Mouse (Mus musculus) heart, postnatal 10 days (tissue): ENCODE data around the gene Tenm4. TPM values are rescaled to one million over a fixed set of nuclear protein-coding genes. Genes with fewer than 3 reads are reported as not detected.

ENCODE experiments used
- DNase-seq, 2 experiments: peaks; one replicate each; pipeline ENCODE4 v3.0.0; 2021
- intact Hi-C: fragments of 180-260 bp; cut with DNase I; formaldehyde crosslinking; loops from one replicate; pipeline ENCODE4 v1.15.1; 2025
- total RNA-seq, 2 experiments: library from RNA; stranded (reverse); gene quantifications; 2 replicates each; pipeline ENCODE4 v1.2.3; 2021

The Tenm4 gene
- total RNA-seq, 2 experiments from 2014 or later, result 4.2 to 5.0 TPM

DNA sequence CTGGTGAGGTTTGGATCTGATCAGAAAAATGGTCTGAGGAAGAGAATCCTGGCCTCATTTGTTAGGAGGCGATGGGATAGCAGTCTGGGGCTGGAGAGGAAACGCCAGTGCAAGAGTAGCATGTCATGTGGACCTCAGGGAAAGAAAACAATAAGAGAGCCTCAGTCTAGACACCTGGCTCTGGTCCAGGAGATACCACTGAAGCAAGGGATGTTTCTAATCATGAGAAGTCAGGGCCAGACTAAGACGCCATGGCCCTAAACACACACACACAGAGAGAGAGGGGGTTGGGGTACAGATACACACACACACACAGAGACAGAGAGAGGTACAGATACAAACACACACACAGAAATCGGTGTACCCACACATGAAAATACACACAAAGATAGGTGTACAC is 689.6 kb downstream of the Tenm4 start:
- intact Hi-C loops, result no loop called here
- DNase-seq, result peak; percentile 36 to 37

DNA sequence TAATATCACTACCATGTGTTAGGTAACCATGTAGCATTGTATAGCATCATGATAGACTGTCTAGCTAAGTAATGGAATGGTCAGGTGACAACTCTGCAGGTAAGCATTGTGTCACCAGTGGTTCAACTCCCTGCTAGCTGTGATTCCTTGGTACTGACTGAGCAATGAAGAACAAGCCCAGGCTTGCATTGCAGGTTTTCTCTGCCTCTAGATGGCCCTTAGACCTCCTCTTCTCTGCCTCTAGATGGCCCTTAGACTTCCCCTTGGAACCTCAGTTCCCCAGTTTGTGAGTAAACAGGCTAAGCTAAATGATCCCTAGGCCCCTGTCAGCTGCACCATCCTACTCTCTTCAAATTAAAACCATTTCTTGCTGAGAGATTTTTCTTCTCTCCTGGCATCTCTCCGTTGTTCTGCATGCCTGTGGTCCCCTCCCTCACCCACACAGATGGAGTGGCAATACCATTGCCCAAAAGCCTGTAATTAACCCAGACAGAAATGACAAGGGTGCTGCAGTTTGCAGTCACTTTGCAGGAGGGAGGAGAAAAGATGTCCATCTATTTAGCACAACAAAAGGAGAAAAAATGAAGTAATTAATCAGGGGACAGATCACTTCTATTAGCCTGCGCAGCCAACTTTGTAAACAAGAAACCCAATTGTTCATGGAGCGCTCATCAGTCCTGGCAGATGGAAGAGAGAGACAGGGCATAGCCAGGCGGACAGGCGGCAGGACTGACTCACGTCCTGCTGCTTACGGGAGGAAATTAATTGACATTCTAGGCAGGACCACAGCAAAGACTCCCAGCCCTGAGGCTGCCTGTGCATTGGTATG is 694.1 kb downstream of the Tenm4 start:
- DNase-seq, result no peak
- intact Hi-C loops, result no loop called here

- intact Hi-C loops, result no loop called here
- no peak for DNase-seq
These were observed 698.2 kb downstream of the Tenm4 start for GRCm38 (mm10) chr7:96869079-96869810.

DNA sequence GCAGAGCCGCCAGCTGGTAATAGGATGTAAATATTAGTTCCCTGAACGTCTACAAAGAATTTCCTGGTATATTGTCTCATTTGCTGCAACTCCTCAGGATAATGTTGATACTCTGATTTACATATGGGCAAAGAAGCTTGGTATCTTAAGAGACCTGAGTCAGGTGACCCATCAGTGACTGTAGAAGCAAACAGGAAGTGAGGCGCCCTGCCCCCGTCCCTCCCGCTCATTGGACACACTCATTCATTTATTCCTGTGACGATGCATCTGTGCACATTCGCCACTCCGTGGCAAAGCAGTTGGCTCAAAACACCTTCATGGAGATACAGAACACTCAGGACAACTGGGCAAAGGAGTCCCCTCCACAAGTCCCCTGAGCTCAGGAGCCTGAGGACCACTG is 699.4 kb downstream of the Tenm4 start:
- intact Hi-C loops, result no loop called here
- no peak for DNase-seq

DNA sequence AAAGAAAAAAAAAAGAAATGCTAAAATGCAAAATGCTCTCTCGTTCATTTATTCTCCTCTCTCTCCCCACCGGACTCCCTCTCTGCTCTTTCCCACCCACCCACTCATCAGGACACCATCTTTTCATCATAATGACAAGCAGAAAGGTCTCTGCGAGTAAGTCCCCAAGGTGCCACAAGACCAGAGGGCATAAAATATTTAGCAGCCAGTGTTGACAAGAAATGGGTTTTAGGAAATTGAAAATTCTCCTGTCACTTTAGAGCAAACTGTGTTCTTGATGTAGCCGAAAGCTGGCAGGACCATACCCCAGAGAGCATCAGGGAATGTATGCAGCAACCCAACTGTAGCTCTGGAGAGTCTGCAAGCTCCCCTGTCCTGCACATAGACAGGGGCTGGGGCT is 700.0 kb downstream of the Tenm4 start:
- DNase-seq, result no peak
- intact Hi-C loops, result no loop called here

- DNase-seq, result no peak
- intact Hi-C loops, result no loop called here
These were observed 707.6 kb downstream of the Tenm4 start for GRCm38 (mm10) chr7:96878511-96879276.

GRCm38 (mm10) chr7:96879593-96879992 is 708.5 kb downstream of the Tenm4 start:
- intact Hi-C loops, result no loop called here
- no peak for DNase-seq

DNA sequence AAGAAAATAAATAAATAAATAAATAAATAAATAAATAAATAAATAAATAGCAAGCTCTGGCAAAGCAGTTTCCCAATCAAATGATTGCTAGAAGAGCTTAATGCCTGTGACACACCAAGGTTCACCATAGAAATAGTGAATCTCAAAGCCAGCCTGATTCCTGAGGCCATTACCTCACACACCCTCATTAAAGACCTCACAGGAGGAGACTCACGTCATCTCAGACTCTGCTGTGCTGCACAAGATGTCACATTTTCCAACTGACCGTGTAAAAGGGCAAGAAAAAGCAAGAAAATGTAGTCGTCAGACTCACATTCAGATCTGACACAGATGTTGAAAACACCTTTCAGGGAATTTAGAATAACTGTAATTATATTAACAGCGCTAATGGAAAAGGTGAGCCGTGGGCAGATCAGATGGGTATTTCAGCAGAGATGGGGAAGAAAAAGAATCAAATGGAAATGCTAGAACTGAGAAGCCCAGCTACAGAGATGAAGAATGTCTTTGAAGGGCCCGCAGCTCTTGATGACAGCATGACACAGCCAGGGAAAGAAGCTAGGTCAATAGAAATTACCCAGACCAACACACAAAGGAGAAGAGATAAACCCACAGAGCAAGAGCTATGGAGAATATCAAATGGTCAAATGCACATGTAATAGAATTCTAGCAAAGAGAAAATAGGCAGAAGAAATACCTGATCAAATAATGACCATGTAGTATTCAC is 709.3 kb downstream of the Tenm4 start:
- intact Hi-C loops, result no loop called here
- DNase-seq, result no peak

GRCm38 (mm10) chr7:96883297-96883696 is 712.3 kb downstream of the Tenm4 start:
- intact Hi-C loops, result no loop called here

DNA sequence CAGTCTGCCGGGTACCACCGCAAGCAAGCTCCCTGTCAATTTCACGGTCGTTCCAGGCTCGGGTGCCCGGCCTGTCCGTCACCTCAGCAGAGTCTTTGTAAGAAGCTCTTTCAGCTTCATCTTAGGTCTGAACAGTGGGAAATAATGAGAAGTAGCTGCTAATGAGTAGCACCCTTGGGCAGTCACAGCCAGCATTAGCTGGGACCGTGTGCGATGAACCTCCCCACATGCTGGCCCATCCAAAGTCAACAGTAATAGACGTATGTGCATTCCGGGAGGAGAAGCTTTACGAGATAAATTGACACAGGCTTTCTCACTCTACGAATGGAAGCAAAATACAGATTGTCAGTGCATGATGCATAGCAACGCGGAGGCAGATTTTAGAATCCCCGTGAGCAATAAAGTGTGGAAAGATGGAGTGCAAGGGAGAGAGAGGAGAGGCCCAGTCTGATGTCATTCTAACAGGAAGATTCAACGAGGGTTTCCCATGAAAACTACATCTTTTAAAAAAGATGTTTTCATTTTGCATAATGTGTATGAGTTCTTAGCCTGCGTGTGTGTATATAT is 716.1 kb downstream of the Tenm4 start:
- DNase-seq, result no peak
- intact Hi-C loops, result no loop called here

More at GRCm38 (mm10) chr7:96883297-96883696, 712.3 kb downstream of the Tenm4 start:
- no peak for DNase-seq

- no peak for DNase-seq
- intact Hi-C loops, result no loop called here
These were observed 718.3 kb downstream of the Tenm4 start for GRCm38 (mm10) chr7:96889061-96890034.

- no peak for DNase-seq
- intact Hi-C loops, result no loop called here
These were observed 719.1 kb downstream of the Tenm4 start for GRCm38 (mm10) chr7:96890035-96890621.

- intact Hi-C loops, result no loop called here
- DNase-seq, result no peak
These were observed 719.9 kb downstream of the Tenm4 start for GRCm38 (mm10) chr7:96890987-96891386.

- intact Hi-C loops, result no loop called here
- DNase-seq, result no peak
These were observed 728.1 kb downstream of the Tenm4 start for GRCm38 (mm10) chr7:96899036-96899569.

DNA sequence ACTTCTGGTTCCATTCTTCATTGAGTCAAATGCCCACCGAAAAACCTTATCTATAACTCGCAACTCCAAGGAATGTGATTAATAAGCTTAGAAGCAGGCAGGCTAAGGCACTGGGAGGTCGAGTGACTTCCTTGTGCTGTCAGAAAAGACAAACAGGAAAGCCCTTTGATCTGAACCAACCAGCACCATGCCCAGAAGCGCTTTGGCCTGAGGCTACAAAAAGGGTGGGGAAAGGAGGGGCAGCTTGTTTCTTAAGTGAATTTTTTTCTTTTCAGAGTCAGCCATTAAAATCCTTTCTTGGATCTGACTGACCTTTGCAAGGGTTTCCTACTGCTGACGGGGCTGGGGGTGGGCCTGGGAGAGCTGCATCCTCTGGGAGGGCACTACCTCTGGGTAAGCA is 731.1 kb downstream of the Tenm4 start:
- intact Hi-C loops, result no loop called here
- no peak for DNase-seq

- intact Hi-C loops, result no loop called here
These were observed 732.3 kb downstream of the Tenm4 start for GRCm38 (mm10) chr7:96903088-96903985.

GRCm38 (mm10) chr7:96904442-96904841 is 733.4 kb downstream of the Tenm4 start:
- intact Hi-C loops, result no loop called here
- no peak for DNase-seq

More at GRCm38 (mm10) chr7:96903088-96903985, 732.3 kb downstream of the Tenm4 start:
- no peak for DNase-seq
